Mouse (Mus musculus): ENCODE measurements around the gene Gimap3.

Gimap3 gene

DNA sequence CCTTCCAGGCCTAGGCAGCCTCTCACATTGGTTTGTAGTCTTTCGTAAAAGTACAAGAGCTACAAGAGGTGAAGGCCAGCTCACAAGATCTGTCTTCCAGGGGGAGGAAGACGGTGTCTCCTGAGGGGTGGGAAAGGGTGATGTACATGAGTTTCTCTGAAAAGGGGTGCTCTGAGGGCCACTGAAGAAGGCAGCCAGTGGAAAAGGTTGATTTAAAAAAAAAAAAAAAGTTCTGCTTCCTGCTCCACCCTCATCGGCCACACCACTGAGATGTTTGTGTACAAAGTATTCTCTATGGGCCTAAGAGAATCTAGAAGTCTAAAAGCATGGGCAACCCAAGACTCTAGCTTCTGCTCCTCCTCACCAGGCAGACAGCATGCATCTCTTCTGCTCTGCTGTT lies at the start of gene Gimap3:
TSS of gene Gimap3 (minus strand) at position 156 of the 400 bp plus-strand sequence.
- no peak for DNase-seq (ENCODE audit: low spot score)

DNA sequence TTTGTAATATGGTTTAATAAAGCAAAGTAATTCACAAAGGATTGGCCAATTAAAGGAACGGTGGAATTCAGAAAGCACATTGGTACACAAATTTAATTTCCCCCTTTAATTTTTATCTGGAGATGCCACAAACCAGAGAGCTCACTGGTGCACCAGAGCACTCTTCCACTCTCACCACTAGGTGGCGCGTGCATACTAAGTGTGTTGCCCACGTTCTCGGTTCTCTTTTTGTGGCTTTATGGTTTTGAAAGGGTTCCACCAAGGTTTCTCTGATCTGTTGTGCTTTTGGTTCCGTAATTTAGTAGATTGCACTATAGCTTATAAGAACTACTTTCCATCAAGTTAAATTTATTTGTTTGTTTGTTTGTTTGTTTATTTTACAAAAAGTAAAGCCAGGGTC lies 47.2 kb upstream of the Gimap3 start:
- peak; percentile 62 for DNase-seq (ENCODE audit: low spot score)

DNA sequence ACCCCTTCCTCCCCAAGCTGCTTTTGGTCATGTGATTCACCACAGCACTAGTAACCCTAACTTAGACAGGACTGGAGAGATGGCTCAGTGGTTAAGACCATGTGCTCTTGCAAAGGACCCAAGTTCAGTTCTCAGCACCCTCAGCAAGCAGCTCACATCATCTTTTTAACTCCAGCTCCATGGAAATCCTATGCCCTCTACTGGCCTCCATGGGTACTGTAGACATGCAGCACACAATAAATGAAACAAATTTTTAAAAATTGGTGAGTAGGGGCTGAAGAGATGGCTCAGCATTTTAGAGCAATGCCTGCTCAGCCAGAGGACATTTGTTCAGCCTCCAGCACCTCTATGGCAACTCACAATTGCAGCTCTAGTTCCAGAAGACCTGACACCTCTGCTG lies 44.4 kb upstream of the Gimap3 start:
- no peak for DNase-seq (ENCODE audit: low spot score)

DNA sequence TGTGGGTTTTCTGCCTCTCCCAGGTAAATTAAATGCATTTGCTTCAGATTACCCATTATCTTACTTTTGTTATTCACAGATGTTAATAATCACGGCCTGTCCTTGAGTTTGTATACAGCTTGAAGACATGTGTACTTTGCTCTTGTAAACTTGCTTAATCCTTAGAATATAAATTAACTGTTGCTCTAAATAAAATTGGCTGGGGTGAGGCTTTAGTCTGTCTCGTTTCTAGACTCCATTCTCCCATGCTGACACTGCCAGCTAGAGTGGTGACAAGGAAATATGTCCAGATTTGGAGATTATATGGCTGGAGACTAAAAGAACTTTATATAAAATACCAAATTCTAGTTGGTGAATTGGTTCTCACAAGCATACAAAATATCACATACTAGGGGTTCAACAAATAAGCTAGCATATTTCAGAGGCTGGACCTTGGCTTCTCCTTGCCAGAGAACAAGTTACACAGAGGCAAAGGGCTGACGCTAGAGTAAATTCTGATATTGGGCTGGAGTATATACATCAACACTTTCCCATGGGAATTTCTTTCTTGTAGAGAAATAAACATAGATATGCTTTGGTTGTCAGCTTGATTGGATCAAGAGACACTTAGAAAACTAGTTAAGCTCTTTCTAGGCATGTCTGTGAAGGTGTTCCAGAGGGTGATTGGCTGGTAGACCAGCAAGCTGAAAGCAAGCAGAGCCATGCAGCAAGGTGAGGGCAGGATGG lies 39.0 kb upstream of the Gimap3 start:
- DNase-seq (ENCODE audit: low spot score), result no peak

DNA sequence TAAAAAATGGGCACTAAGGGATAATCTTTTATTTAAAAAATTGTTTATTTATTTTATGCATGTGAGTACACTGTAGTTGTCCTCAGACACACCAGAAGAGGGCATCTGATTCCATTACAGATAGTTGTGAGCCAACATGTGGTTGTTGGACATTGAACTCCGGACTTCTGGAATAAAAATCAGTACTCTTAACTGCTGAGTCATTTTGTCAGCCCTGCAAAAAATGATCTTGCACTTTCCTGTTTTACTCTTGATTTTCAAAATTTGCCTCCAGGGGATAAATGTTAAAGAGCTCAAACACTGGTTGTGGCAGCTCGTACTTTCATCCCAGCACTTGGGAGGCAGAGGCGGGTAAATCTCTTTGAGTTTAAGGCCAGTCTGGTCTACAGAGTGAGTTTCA lies 36.1 kb upstream of the Gimap3 start:
- DNase-seq (ENCODE audit: low spot score), result no peak

DNA sequence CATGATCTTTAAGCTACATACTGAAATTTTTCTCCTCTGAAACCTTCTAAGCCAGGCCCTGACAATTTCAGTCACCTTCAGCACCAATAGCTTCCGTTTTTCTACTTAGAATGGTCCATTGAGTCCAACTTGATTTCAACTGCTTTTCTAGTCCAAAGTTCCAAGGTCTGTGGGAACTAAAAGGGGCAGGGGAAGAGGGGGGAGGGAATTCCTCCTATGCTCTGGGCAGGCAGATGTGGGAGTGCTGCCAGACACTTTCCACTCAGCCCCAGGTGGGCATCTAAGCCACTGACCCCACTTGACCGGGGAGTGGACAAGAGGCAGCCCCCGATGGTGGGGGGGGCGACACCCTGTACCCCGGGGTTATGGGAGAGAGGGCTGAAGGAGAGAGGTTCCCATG lies 33.7 kb upstream of the Gimap3 start:
- DNase-seq (ENCODE audit: low spot score), result no peak

DNA sequence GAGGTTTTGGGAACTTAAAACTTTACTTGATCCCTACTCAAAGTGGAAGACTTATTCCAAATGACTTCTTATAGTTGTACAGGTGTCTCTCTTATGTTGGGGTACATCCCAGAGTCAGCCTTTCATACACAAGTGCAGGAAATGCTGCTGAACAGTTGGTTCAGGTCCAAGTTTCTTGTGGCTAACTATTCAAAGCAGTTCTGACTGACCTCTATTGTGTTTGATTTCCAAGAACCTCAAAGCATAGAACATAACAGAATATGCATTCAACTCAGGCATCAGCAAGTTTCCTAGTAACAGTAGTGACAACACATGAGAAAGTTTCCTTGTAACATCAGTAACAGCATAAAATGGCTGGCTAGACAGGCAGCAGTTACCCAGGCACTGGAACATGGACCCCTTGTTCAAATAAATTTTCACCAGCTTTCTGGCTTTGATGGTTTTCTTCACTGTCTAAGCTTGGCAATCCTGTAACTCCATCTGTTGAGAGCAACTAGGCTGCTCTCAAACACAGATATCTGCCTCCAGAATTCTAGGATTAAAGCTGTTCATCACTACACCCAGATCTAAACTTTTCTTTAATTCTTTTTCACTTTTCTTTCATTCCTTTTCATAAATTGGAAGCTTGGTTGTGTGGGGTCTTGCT lies 32.9 kb upstream of the Gimap3 start:
- DNase-seq (ENCODE audit: low spot score), result no peak

DNA sequence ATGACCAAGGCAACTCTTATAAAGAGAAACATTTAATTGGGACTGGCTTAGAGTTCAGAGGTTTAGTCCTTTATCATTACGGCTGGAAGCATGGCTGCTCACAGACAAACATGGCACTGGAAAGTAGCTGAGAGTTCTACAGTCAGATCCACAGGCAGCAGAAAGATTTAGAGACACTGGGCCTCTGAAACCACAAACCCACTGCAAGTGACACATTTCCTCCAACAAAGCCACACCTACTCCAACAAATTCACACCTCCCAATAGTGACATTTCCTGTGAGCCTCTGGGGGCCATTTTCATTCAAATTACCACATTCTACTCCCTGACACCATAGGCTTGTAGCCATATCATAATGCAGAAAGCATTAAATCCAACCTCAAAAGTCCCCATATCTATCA lies 31.2 kb upstream of the Gimap3 start:
- DNase-seq (ENCODE audit: low spot score), result no peak

DNA sequence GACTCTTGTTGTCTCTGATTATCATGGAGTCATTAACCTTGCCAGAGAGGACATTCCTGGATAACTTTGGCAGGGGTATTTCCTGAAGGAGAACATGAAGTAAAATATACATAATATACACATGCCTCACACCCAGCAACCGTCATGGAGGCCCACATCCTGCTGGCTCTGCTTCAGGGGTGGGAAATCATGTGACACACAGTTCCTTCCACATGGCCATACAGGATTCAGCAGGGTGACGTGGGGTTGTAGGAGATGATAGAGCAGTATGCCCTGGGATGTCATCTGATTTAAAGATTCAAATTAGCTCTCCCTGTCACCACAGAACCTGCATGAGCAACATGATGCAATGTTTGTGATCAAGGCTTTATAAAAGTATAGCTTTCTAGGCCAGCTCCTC lies 17.2 kb upstream of the Gimap3 start:
- no peak for DNase-seq (ENCODE audit: low spot score)

DNA sequence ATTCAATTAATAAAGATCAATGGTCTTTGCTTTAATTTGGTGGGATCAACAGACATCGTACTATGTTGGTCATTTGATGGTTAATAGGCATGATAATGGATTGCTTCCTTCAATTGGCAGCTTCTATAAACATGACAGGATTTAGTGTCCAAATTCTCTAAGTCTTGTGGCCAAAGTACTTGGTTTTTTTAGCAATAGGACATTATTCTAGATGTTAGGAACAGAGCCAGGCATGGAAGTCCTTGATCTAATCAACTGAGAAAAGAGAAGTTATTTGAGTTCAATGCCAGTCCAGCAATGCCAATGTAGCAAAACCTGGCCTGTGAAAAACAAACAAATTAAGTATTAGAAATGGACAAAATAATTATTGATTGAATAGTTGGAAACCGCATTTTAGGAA lies 14.9 kb upstream of the Gimap3 start:
- DNase-seq (ENCODE audit: low spot score), result no peak

DNA sequence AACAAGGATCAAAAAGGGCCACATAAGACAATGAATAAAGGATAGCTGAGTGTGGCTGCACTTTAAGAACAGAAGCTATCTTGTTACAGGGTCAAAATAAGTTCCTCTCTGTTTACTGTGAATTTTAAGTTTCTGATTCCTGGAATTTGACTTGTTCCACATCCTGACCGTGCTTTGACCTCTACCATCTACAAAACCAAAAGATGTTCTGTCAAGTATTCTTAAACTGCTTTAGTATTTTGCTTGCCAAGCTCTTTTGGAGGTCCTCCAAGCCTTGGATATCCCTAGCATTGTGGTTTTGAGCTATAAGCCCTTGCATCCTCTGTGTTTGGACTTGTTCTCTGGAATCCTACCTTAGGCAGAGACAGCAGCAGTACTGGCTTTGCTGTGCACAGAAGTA lies 14.5 kb upstream of the Gimap3 start:
- DNase-seq (ENCODE audit: low spot score), result no peak

DNA sequence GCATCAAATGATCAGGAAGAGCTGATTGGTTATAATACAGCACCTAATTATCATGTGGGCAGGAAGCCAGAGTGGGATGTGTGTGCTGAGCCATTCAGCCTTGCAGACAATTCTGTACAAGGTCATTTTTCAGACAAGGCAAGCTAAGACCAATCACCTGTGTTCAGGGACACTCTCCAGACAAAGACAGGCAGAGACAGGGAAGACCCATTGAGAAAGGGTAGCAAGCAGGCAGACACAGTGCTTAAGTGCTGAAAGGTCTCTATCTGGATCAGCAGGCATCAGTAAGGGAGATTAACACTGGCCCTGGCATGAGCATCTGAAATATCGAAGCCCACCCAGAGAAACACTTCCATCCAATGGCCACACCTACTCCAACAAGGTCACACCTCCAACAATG lies 13.8 kb upstream of the Gimap3 start:
- DNase-seq (ENCODE audit: low spot score), result no peak

DNA sequence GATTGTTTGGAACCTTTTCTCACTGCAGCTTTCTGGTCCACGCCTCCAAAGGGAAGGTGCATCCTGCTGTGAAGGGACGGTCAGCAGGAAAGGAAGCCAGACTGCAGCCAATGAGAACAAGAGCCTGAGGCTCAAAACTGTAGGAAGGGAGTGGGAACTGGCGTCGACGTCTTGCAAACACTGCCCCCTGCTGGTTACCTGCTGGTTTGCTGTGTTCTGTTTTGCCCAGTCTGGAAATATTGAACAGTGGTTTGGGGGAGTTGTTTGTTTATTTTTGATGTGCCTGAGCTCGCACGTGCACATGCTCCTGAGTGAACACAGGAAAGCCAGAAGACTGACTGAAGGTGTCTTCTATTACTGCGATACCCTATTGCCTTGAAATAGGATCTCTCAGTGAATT lies 1.4 kb upstream of the Gimap3 start:
- peak; percentile 40 for DNase-seq (ENCODE audit: low spot score)

DNA sequence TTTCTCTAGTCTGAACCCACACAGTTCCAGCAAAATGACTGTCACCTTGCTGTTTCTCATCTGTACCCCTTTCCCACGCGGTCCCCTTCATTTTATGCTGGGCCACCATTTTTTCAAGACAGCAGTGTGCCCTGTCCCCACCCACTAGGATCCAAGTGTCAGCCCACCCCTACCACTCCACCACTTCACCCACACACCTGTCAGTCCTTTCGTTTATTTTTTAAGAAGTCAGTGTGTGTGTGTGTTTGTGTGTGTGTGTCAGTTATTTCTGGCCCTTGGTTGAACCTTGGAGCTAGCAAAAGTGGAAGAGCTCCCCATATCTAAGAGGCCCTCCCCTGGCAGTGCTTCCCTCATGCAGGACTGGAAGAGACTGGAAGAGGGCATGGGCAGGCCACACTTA lies 1.7 kb downstream of the Gimap3 start:
- DNase-seq (ENCODE audit: low spot score), result no peak

DNA sequence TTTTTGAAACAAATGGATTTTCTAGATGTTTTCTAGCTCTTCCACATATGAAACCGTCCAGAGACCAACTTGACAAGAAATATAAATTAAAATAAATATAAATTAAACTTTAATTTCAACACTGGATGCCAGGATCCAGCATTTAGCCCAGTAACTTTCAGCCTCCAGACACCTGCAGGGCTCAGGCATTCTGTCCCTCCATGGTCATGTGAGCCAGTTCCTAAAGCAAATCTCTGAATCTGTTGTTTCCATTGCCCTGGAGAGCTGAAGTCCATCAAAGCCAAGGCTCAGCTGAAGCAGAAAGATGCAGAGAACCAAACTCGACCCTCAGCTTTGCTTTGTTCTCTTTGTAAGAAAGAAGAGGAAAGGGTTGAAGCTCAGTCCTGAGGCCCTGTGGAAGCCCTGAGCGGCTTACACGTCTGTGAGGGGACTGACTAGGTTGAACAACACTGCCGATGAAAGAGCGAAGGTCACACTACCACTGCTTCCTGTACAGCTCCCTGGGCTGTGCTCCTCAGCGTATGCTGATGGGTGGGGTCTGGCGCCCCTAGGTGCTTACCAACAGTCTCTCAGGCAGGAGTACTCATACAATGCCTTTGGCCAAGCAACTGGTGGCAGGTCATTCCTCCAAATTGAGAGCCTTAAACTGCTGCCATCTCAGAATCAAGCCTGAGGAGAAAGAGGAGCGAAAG lies 2.3 kb downstream of the Gimap3 start:
- DNase-seq (ENCODE audit: low spot score), result no peak

DNA sequence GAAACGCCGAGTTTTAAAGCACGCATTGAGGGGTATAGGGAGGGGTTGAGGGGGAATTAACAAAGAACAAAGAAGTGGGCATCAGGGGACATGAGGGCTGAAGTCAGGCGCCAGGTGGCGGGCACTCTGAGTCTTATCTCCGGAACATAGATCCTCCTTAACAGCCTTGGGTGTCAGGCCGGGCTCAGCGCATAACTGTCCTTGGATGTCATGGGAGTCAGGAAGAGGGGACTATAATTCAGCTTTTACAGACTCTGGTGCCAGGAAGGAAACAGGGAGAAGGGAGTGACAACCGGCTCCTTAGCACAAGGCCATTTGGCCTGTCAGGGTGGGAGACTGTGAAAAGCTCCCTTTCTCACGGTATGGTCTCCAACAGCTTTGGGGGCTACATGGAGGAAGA lies 6.2 kb downstream of the Gimap3 start:
- DNase-seq (ENCODE audit: low spot score), result no peak

DNA sequence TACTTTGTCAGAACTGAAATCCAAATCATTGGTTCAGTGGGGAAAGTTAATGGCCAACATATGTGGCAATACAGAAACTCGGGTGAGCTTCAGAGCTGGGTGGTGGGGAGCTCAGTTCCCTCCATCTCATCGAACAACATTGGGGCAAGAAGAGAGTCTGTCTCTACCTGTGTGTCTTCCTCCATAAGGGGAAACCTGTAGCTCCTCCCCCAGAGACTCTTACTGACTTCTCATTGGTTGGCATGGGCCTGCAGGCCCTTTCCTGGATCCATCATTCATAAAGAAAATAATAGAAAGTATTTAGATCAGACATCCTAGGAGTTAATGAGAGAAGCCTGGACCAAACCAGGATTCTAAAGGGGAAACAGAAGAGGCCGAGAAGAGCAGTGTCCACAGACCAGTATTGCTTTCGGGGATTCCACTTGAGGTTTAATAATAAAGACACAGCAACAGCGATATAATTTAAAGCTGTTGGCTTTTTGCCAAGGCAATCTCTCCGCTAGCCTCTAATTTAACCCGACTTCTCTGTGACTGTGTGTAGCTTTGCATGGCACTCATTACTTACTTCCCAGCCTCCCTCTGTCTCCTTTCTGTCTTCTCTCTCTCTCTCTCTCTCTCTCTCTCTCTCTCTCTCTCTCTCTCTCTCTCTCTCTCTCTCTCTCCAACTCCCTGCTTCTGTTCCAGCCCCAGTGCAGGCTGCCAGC lies 6.9 kb downstream of the Gimap3 start:
- DNase-seq (ENCODE audit: low spot score), result no peak

DNA sequence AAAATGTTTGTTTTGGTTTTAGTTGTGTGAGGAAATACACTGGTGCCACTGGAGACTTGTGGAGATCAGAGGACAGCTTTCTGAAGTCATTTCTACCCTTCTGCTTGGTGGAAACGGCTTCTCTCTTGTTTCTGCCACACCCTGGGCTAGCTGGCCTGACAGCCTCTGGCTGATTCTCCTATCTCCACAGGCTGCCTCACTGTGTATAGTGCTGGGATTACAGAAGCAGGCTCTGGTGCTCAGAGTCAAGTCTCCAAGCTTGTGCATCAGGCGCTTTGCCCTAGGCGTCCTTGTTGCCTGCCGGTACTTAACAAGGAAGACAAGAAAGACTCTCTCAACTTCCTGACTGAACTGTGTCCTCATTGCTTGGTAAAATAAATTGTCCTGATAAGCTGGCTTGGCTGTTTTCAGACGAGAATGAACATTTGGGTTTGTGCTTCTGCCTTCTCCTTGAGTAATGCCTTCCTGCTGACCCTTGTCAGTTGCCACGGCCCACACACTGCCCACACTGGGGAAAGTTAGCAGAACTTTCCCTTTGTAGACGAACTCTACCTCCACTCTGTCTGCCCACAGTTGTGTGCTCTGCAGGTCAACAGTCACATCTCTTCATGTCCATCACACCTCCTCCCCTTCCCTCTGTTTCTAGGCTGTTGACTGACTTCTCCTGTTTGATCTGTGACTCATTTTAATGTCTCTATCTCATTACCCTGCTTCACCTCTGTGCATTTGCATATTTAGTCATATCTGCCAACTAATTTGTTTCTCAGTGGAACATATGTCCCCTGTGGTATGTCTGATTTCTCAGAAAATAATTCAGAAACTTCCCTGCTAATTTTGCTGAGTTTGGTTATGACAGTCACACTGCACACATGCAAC lies 23.3 kb downstream of the Gimap3 start:
- DNase-seq (ENCODE audit: low spot score), result no peak

DNA sequence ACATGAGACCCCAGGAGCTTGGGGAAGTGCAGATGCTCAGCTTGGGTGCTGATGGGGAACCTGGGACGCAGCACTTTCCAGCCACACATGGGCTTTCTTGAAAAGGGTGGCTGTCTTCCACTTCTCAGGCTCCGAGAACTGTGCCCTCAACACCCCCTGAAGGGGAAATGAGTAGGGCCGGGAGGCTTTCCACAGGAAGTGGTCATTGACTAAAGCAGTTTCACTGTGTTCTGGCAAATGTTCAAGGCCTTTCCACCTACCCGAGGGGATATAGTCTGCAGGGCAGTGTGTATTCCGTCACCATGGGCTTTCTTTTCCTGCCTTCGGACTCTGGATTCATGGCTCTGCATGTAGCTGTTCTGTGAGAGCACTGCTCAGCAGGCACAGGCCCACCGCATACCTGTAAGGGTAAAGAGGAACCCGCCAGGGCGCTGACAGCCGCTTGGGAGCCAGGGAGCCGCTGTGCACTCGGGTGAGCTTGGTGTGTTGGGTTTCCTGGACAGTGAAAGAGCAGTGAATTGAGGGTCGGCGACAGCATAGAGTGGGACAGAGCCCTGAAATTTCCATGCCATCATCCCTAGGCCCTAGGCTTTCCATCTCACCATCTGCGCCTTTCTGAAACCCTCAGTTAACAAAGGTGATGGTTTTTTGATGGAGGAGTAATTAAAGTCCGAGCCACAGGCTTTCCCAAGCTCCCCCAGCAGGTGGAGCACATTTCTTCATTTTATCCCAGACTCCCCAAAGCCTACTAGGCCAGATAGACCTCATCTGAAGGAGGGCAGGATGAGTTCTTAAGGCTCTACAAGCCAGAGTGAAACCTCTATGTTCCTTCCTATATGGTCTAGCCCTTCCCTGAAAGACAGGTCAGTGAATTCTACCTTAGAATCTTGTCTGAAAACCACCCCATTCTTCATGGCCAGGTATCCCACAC lies 24.4 kb downstream of the Gimap3 start, which contains the start of gene Gimap5:
TSS of gene Gimap5 (plus strand) at position 239 of the 931 bp plus-strand sequence.
- DNase-seq (ENCODE audit: low spot score), result no peak

DNA sequence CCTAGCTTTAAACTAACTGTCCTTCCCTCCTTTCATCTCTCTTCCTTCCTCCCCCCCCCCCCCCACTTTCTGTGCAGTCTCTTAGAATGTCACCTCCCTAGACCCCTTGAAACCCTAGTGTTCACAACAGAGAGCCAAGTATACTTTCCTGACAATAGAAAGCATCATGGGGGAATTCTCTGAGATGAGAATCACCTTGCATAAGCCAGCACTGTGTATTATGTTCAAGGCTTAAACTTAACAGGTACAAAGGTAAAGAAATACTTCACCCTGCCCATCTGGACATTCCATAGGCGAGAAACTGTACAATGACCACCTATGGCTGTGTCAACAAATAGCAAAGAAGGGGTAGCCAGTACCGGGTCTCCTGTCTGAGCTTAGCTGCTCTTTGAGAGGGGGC lies 25.2 kb downstream of the Gimap3 start:
- no peak for DNase-seq (ENCODE audit: low spot score)
